Mouse (Mus musculus): ENCODE data around the gene Pom121l2.
A peak's percentile ranks its signal among the peaks of the same experiment; 100 is the strongest.

Gene Pom121l2

DNA sequence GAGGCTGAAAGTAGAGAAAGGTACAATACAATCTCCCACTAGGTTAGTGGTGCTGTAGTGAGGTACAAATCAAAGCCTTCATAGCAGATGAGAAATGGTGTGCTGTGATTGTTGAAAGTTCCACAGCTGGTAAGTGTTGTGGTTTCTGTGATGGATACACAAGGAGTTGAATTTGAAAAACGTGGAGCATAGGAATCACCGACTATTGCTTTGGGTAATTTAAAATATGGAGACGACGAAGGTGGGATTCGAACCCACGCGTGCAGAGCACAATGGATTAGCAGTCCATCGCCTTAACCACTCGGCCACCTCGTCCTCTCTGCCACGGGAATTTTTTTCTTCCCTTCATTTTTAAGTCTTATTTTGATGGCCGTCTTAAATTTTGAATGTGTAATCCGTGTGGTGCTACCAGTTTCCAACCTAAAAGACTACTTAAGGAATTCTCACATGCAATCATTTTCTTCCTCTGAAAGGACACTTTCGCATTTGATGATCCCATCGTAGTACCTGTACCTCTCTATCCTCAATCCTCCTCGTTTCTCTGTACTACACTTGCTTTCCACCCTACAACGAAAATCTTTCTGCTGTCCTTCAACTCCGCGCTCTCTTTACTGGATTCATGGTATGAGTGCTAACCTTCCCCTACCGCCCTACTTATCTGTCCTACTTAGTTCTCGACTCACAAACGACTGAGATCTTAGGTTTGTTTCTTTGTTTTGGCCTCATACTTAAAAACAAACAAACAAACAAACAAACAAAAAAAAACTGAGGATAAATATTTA lies 13.2 kb downstream of the Pom121l2 start:
- peak; percentile 91 for DNase-seq (ENCODE audit: extremely low spot score)

DNA sequence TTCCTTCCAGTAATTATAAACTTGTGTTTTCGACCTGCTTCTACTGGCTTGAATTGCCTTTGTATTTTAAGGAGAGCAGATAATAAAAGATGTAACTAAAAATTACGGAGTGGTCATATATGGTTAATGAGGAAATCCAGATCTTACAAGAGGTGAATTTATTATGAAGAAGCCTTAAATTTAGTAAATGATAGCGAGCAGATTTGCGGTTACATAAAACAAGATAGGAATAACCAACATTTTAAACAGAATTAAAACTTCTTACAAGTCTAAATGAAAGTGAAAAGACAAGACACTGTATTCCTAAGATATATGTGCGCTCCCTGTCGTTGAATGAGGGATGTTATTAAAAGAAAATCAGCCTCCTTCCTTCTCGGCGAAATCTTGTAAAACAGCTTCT lies 13.9 kb downstream of the Pom121l2 start:
- DNase-seq (ENCODE audit: extremely low spot score) = no peak

DNA sequence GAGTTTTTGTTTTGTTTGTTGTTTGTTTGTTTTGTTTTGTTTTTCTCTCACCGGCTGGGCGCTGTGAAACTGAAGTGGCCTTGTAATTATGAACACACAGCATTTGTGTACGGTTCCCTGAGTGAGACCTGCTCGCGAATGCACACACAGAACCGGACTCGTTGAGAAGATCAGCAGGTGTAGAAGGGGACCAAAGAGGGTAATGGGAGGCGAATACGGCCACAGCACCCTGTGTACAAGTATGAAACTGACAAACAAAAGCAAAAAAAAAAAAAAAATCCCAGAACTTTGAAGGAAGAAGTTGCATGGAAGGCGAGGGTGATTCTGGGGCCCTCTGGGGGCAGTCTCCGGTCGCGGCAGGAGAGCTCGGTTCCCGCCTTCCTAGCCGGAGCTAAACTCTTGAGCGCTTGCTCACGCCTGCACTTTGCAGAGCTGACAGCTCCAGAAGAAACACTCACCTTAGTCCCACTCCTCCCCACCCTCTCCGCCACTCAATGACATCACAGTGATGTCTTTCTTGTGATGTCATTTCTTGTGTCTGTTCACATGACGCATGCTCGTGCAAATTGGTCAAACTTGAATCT lies 14.4 kb downstream of the Pom121l2 start:
- DNase-seq (ENCODE audit: extremely low spot score) = peak; percentile 62

DNA sequence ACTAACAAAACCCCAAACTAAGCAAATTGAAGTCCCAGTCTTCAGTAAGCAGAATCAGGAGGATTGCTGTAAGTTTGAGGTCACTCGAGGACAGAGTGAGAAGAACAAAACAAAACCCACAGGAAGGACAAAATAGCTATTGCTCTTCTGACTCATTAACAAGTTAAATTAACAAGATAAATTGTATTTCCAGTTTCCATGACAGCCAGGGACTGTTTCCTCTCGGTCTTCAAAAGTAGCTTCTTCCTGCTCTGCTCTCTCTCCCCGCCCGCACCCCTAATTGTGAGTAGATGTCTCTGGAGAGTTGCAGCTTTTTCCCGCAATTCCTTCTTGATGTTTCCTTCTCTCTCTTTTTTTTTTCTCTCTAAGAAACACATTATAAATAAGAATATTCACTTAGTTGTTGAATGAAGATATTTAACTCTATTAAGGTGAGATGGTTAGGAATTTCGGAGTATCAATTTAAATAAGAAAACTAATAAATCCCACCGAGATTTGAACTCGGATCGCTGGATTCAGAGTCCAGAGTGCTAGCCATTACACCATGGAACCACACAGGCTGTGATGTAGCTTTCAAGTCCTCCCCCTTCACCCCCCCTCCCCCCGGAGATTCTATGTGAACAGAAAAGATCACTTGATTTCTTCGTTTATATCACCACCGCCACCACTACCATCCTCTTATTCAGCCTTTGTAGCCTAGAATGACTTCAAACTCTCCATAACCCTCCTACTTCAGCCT lies 15.3 kb downstream of the Pom121l2 start:
- DNase-seq (ENCODE audit: extremely low spot score) = peak; percentile 86

DNA sequence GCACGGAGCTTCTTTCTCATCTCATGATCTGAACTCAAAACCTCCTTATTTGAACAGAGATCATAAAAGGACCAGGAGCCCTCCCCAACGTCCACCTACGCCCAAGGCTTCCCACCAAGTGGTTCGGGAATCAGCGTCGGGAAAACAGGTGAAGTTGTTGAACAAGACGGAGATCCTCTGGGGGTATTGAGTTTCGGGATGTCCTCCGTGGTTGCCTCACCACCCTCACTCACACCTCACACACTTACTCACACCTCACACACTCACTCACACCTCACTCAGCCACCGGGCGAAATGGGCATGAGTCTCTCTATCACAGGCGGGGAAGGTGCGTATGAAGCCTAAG lies 15.8 kb downstream of the Pom121l2 start:
- DNase-seq (ENCODE audit: extremely low spot score) = no peak

DNA sequence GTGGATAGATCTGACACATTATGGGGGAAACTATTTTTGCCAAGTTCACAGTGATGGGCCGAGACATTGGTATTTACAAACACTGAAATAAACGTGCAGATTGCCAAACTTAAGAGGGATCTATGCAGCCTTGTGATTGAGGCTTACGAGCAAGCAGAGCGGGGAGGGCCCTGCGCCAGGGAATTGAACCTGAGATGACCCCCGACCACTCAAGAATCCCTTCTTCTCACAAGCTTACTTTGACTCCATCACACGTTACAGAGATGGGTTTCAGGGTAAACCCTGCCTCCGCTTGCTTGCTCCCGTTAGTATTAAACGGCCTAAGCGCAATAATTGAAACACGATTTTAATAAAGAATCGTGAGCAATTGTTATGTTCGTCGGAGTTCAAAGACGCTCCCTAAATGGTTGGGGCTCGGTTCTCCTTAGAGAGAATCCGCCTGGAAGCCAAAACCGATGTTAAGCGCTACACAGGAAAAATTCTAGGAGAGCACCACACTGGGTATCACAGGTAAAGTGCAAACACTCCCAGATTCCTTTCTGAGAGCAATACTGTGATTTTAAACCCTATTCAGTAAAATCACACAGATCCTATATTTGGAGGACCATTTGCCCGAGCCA lies 16.3 kb downstream of the Pom121l2 start:
- no peak for DNase-seq (ENCODE audit: extremely low spot score)

DNA sequence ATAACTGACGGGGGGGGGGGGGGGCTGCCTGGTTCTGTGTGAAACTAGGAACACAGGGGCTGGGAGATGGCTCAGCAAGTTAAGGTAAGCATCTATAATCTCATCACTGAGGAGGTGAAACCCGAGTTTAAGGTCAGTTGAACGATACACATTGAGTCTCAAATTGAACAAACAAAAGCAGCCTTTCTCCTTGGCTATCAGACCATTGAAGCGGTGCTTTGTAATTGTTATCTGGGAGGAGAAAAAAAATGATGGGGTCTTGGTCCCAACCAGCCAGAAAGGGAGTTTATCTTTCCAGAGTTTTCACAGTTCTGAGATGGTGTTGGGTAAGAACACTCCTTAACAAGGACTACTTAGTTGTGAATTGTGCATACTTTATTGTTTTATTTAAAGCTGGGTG lies 16.8 kb downstream of the Pom121l2 start:
- no peak for DNase-seq (ENCODE audit: extremely low spot score)

DNA sequence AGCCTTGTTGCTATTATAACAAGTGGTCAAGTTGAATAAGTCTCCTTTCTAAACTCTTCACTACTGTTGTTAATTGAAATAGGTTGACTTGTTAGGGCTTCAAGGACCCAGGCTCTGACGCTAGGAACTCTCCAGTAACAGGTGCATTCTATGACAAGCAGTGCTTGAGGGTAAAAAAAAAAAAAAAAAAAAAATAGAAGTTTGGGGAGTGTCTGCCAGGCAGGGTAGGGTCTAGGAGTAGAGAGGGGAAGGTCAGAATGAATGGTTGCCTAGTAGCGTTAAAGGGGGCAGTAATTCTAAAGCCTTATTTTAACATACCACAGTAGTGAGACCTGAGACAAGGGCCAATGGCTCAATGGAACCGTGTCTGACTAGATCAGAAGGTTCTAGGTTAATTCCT lies 17.4 kb downstream of the Pom121l2 start:
- DNase-seq (ENCODE audit: extremely low spot score) = no peak

DNA sequence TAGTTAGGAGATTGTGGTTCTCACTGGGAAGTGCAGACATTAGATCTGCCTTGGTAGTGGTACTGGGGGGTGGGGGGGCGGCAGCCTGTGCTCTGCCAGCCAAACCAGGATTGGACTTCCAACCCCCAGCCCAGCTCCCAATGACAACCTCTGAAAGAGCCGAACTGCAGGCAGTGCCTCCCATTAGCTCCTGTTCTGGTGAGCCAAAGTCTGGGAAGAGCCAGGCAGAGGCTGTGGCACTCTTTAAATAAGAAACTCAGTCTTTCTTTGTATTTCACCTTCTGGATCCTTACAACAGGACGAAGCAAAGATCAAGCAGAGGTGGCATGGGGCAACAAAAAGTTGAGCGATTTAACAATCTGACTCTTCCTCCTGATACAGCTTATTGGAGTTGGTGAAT lies 18.2 kb downstream of the Pom121l2 start:
- no peak for DNase-seq (ENCODE audit: extremely low spot score)

DNA sequence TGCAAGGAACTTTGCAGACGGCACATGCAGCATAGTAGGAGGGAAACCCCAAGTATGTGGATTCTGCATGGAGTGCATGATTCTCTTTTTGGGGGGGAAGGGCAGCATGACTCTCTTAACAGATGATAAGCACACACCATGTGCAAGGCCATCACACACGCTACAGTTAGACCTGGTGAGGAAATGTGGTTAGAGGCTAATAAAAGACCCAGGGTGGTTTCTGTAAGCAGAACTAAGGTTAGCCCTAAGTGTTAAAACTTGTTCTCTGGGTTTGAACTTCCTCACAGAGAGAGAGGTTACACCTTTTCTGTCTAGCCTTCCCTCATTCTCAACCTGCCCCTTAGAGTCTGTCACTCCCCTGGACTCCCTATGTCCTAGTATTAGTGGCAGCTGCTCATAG lies 20.4 kb downstream of the Pom121l2 start:
- DNase-seq (ENCODE audit: extremely low spot score) = no peak

DNA sequence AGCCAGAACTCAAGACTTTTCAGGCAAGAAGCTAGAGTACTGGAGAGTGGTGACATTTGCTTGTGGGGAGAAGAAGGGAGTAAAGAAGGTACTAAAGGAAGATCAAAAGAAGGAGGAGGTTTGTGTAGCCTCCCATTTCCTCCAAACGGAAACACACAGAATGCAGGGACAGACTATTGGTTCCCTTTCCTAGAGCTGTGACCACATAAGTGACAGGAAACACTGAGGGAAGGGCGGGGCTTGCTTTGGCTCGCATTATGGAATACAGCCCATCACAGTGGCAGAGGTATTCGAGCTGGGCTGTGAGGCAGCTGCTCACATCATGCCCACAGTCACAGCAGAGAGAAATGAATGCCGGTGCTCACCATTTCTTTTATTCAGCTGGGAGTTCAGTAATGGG lies 20.8 kb downstream of the Pom121l2 start:
- no peak for DNase-seq (ENCODE audit: extremely low spot score)

DNA sequence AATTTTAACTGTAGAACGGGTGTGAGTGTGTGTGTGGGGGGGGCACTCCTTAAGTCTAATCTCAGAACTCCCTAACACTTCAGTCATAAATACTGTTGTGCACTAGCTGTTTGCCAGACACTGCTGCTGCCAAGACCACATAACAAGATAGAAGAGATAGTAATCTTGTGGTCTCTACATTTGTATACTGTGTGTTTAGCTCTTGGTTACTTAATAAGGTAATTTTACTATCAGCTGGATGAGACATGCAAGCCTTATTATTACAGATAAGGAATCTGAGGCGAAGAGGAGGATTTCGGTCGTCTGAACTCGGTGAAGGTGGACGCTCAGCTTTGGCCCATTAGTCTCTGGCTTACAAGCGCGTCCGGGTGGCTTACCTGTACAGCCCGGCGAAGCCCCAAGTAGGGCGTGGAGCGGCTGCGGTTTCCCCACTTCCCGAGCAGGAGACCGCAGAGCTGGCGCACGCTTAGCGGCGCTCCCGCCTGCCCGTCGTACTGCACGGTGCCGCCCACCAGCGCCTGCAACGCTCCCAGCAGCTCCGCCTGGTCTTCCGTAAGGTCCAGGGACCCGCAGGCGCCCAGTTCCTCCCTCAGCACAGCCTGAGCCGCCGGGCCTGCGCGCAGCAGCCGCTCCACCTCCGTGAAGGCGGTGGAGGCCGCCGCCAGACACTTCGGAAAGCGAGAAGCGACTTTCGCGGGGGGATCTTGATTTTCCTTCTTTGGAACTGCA lies 24.8 kb downstream of the Pom121l2 start:
- DNase-seq (ENCODE audit: extremely low spot score) = no peak

DNA sequence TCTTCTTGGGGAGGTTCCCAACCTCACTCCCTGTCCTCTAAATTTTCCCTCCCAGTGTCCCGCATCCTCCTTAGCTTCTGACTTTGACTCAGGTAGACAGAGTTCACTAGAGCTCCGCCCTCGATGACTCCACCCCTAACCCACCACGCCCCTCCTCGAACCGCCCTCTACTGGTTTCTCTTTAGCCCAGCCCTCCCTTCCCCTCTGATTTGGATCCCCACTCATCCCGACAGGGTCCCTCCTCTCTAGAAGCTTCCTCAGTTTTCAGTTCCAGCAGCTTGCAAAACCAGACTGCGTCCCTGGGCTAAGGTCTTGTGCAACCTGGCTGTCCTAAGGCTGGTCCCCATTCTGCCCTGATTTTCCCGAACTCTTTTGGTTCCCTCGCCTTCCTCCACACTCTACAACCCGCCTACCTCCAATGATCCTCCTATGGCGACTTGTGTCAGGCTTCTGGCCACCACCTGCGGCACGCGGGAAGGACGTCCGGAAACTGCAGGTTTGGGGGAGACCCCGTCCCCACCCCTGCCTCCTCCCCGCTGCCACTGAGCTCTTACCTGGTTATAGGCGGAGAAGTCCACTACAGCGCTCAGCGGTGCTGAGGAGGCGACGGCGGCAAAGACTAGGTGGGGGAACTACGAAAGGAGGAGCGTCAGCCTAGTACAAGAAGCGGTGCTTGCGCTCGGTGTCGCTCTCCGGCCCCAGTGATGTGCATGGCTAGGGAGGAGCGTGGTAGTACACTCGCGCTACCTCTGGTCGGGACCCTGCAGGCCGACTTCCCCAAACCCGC lies 25.5 kb downstream of the Pom121l2 start:
- DNase-seq (ENCODE audit: extremely low spot score) = peak; percentile 84

DNA sequence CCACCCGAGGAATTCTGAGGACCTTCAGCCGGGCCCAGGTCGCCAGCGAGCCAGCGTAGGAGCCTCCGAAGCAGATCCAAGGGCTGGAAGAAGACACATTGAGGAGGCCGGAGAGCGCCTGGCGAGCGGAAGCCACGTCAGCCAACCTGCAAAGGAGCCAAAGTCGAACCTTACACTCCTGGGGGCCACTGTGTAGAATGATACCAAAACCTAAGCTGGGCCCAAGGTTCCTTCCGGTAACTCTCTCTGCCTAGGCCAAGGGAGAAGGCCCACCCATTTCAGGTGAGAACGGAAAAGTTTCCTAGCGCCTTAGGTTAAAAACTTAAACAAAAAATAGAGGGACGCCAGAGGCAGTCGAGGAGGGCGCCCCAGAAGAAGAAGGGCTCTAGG lies 26.1 kb downstream of the Pom121l2 start:
- no peak for DNase-seq (ENCODE audit: extremely low spot score)

DNA sequence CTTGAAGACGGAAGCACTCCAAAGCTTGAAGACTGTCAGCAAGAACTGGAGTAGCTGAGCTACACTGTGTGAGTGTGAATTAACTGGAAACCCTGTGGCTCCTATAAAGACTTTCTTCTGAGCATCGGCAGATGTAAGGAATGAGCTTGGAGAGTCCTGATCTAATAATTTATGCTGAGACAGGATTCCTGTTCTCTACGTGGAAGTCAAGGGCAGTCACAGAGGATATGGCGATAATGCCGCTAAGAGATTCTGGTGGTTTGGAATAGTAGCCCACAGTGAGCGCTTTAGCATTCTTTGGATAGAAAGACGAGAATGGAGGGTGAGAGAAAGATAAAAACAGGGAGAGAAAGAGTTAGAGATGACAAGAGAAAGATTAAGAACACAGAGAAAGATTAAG lies 26.9 kb downstream of the Pom121l2 start:
- DNase-seq (ENCODE audit: extremely low spot score) = no peak

DNA sequence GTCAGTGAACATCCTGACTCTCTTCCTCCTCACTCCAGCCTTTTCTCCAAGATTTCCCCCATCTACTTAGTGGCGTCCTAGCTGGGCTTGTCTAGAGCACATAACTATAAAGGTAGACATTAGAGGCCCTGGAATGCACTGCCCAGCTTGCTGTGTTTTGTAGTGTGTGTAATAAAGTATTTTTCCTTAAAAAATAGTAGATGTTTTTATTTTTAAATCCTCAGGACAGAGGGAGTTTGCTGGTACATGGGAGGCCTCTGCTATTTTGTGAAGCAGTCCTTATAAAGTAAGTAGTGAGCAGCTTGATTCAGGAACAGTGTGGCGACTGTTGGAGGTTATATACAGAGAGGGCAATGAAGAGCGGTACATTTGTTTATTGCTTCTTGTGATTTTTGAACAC lies 27.7 kb downstream of the Pom121l2 start:
- no peak for DNase-seq (ENCODE audit: extremely low spot score)

DNA sequence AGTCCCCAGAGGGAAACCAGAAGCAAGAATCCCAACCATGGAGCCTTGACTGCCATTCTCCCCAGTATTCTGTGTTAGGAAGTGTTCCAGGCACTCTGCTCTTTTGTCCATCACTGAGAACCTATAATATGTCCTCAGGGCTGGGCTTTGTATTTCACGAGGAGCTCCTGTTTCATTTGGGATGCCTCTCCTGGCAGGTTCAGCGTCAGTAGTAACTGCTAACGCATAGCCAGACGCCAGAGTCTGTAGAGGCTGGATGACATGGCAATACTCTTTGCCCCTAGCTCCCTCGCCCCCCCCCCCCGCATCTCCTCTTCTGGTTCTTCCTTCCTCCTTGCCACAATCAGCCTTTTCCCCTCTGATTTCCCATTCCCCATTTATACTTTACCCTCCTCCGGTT lies 28.6 kb downstream of the Pom121l2 start, which contains the start of gene Prss16:
Gene Prss16 (minus strand): TSS at position 101 of the 400 bp plus-strand sequence.
- DNase-seq (ENCODE audit: extremely low spot score) = no peak

DNA sequence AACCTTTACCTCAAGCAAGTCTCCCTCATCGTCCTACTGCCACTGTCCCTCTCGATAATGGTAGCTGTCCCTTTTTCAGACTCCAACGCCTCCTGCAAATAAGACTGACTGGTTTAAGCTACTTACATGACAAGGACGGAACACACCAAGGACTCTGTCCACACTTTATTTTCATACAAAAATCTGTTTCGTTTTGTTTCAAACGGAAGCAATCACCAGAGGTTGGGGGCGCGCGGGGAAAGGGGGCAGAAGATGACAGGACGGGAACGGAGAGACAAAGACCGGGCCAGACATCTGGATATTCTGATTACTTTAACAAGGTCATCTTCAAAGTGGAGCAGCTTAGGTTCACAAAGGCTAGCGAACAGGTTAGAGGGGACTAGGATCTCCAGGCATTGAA lies 32.7 kb downstream of the Pom121l2 start:
- peak; percentile 50 for DNase-seq (ENCODE audit: extremely low spot score)

DNA sequence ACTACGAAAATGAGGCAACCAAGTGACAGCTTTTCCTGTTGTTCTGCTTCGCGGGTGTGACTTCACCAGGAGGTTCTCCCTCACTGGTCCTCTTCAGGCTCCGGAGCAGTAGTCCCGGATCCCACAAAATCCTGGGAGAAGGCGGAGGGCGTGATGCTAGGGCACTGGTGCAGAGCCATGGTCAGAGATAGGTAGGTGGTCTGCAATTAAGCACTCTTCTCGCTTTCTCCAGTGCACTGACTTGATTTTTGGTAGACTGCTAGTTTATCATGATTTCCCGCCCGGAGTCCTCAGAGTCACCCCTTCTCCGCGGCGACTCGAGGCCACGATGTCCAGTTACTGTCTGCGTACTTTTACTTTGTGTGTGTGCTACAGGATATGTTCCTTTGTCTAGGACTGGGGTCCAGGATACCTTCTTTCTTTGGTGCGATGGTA lies 33.4 kb downstream of the Pom121l2 start:
- peak; percentile 43 for DNase-seq (ENCODE audit: extremely low spot score)

DNA sequence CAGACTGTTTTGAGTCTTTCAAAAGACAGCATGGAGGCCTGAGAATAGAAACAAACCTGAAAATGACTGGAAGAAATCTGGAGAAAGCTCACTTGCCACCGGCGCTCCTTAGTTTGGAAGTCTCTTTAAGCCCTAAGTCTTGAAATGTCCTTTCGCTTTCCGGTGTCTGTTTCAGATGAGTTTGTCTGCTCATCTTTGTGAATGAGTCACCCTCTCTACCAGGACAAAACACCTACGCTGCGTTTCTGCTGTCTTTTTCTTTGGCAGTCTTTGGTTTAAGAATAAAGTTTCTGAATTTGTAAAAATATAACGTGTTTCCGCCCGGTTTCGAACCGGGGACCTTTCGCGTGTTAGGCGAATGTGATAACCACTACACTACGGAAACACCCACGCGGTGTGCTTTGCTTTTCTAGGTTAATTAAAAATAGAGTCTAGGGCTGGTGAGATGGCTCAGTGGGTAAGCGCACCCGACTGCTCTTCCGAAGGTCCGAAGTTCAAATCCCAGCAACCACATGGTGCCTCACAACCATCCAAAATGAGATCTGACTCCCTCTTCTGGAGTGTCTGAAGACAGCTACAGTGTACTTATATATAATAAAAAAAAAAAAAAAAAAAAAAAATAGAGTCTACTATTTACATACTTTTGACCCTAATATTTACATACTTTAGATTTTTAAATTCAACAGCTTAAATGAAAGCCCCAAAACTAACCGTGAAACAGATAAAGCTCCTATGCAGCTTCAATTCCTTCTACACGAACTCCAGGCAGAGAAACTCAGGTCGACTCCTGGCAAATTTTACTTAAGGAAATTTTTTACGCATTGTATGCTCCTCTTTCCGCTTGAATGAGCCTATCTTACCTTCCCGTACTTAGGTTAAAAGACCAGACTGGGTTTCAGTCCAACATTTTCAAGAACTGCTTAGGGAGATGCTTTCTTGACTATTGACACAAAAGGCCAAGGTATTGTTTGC lies 34.8 kb downstream of the Pom121l2 start:
- DNase-seq (ENCODE audit: extremely low spot score) = peak; percentile 97
